Mouse (Mus musculus) B cell, adult 2 months (primary cell): ENCODE results near the gene Atp5j2.
"Not testable (repeated sequence)": the region's sequence is repeated elsewhere in the genome, so short reads cannot be mapped to it uniquely, and the experiment has no call there.

Experiments used
- DNase-seq, 2 experiments: peaks; one replicate each; pipeline ENCODE4 v3.0.0; 2022

The Atp5j2 gene

GRCm38 (mm10) chr5:145191962-145192361 lies at the start of gene Atp5j2:
Atp5j2 (minus strand) TSS chr5:145192062.
- no peak for DNase-seq

DNA sequence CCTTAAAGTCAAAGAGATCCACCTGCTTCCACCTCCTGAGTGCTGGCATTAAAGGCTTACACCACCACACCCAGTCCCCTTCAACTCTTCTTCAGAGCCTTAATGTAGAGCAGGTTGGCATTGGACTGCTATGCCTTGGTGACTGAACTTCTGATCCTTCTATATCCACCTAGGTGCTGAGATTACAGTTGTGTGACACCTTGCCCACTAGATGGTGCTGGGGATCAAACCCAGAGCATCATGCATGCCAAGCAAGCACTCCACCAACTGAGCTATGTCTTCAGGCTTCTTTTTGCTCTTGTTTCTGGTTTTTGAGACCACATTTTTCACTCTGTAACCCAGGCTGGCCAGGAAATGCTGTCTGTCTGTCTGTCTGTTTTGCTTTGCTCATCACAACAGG lies 42.8 kb upstream of the Atp5j2 start:
- DNase-seq, result peak; percentile 57 to 59

- no peak for DNase-seq
Observed at GRCm38 (mm10) chr5:145231893-145232411, 40.1 kb upstream of the Atp5j2 start.

DNA sequence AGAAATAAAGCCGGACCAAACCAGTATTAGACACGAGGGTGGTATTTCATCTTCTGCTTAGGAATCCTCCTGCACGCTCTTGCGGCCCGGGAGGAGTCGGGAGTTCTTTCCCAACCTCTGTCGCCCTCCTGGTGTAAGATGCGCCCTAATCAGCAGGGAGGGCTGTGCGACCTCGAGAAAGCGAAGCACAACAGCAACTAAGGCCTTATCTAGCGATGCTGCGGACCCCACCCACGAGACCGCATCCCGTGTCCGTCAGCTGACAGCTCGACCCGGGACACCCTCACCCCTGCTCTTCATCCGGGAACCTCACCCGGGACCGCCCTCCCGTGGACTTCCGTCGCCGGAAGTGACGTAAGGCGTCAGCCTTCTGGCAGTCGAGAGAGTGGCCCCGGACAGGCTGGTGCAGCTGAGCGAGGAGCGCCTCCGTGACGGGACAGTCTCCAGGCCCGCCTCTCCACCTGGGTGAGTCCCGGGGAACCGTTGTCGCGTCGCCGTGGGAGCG lies 39.6 kb upstream of the Atp5j2 start, which contains the start of gene Zfp655:
Gene Zfp655 (plus strand): TSS at position 349 of the 505 bp plus-strand sequence.
- DNase-seq, result peak; percentile 99

- DNase-seq, result no peak
Observed at GRCm38 (mm10) chr5:145230641-145231040, 38.8 kb upstream of the Atp5j2 start.

GRCm38 (mm10) chr5:145229283-145229682 lies 37.4 kb upstream of the Atp5j2 start:
- not testable (repeated sequence) for DNase-seq

DNA sequence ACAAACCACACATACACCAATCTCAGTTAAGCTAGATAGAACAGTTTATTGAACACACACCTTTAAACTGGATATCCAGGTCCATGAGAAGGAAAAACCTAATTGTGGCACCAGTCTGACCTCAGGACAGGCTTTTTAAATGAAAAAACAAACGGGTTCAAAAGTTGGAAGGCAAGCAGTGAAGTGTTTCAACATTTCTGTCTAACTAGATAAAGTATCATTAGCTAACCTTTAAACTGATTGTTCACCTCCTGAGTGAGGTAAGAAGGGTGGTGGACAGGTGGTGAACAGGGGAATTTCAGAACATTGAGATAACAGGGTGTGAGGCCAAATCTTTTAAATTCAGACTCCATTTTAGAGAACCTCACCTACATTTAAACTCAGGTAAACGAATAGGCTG lies 34.6 kb upstream of the Atp5j2 start:
- no peak for DNase-seq

- DNase-seq, result no peak
Observed at GRCm38 (mm10) chr5:145223395-145223794, 31.5 kb upstream of the Atp5j2 start.

- no peak for DNase-seq
Observed at GRCm38 (mm10) chr5:145222840-145223239, 31.0 kb upstream of the Atp5j2 start.

- no peak for DNase-seq
Observed at GRCm38 (mm10) chr5:145219981-145220380, 28.1 kb upstream of the Atp5j2 start.

- no peak for DNase-seq
Observed at GRCm38 (mm10) chr5:145218671-145219070, 26.8 kb upstream of the Atp5j2 start.

DNA sequence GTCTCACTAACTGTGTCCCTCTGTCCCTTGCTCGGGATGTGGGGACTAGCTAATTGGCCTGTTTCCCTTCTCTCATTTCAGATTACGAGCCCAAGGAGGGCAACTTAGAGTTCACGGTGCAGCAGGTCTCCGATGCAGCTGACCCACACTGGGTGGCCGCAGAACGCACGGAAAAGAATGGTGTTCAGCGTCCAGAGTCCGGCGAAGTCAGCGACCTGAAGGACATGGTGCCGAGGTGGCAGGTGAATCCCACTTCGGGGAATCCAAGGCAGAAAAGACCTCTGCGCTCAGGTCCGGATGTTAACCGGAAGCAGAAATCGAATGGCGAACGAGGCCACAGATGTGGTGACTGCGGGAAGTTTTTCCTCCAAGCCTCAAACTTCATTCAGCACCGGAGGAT lies 26.3 kb upstream of the Atp5j2 start:
- no peak for DNase-seq

DNA sequence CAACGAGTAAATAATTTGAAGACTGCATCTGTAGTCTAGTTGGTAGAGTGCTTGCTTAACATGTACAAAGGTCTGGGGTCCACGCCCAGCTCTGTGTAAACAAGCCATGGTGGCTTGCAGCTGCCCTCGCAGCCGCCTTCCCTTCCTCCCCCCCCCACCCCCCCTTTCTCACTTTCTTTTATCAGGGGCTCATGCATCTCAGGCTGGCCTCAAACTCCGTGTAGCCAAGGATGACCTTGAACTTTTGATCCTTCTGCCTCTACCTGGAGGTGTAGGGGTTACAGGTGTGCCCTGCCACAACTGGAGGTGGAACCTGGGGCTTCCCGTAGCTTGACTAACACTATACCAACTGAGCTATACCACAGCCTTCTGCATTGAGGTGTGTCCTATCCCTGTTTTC lies 25.9 kb upstream of the Atp5j2 start:
- no peak for DNase-seq

- no peak for DNase-seq
Observed at GRCm38 (mm10) chr5:145214679-145215078, 22.8 kb upstream of the Atp5j2 start.

GRCm38 (mm10) chr5:145213505-145213904 lies 21.6 kb upstream of the Atp5j2 start:
- DNase-seq, result no peak

DNA sequence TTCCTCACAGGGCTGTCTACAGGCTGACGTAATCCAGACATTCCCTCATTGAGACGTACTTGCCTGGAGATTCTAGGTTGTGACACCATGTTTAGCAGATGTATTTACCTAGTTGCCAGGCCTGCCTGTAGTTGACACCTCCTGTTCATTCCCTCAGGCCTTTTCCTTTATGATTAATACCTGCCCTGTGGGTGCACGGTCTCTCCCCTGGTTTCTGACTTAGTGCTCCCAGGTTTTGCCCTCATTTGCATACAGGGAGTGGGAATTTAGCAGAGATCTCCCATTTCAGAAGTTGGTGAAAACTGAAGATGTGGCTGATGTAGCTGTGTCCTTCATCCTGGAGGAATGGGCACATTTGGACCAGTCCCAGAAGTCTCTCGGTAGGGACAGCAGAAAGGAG lies 20.4 kb upstream of the Atp5j2 start:
- DNase-seq, result no peak

- no peak for DNase-seq
Observed at GRCm38 (mm10) chr5:145211340-145211739, 19.5 kb upstream of the Atp5j2 start.

GRCm38 (mm10) chr5:145208391-145208790 lies 16.5 kb upstream of the Atp5j2 start:
- DNase-seq, result not testable (repeated sequence)

DNA sequence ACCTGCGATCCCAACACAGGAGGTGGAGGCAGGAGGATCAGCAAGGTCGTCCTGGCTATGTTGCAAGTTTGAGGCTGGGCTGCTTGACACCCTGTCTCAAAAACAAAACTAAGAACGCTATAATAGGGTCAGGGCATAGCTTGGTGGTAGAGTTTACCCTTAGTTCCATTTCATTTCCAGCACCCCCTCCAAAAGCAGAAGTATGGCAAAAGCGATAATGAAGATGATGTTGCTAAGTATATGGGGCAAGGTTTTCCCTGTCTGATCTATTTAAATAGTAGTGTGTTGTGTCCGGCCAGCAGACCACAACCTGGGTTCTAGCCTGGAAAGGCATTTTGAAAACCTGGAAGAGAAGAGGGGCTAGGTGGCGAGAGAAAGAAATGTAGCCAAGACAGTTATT lies 16.1 kb upstream of the Atp5j2 start:
- no peak for DNase-seq

DNA sequence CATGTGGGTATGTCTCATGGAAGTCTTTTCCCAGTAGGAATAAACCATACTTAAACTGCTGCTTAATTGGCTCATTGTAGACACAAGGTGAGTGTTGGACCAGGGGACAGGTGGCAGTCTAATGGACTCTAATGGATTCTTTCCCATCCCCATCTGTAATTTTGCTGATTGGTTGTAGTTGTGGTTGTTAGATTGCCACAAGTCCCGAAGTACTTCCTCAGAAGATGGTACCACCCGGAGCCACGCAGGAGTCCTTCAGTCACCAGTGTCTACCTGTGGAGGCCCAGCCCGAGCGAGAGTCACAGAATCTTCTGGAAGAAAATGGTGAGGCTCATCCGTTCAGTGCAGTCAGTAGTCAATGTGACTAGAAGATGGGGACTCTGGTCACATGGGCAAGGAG lies 15.5 kb upstream of the Atp5j2 start:
- DNase-seq, result no peak

DNA sequence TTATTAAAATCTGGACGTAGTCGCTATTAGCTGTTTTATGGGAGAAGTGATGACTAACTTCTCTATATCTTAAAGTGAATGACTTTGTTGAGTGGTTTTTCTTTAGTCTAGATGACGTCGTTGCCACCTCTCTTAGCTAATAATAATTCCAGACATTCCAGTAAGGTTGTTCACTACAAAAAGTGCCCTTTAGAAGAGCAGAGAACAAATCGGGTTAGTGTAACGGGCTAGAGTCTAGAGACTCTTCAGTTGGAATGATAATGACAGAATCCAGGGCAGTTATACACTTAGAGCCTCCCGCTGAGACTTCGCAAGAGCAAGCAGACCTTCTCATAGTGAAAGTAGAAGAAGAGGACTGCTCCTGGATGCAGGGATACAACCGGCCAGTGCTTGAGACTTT lies 13.2 kb upstream of the Atp5j2 start:
- DNase-seq, result peak in 1 of 2 experiments; percentile 11

DNA sequence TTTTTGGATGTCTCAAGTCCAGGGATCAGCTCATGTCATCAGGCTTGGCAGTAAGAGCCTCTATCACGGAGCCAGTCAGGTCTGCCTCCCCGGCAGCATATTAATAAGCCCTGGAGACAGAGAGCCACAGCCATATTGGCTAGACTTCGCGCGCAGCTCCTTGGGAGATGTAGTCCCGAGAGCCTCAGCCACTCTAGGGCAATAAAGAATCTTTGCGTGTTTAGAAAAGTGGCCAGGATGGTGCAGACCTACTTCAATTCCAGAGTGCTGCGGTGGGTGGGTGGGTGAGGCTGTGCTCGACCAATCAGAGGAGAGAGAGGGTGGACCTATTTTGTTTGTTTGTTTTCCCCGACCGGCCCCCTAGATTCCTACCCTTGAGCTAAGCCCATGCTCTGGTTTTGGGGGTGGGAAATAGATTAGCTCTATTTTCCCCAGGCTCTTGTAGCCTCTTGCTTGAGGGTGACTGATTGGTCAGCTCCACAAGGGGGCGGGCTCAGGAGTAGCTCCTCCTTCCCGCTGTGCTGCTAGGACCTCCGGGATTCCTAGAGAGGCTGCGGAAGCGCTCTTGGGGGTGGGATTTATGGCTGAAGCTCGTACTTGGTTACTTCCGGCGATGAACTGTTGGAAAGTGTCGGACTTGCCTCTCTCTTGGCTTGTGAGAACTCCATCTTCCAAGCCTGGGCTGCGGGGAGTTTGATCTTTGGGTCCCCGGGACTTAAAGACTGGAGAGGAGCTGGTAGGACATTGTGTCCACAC lies 12.3 kb upstream of the Atp5j2 start, which contains the start of gene Zkscan5:
Gene Zkscan5 (plus strand): TSS at position 627 of the 756 bp plus-strand sequence.
- DNase-seq, result peak; percentile 95 to 97

- DNase-seq, result no peak
Observed at GRCm38 (mm10) chr5:145202446-145202845, 10.6 kb upstream of the Atp5j2 start.

DNA sequence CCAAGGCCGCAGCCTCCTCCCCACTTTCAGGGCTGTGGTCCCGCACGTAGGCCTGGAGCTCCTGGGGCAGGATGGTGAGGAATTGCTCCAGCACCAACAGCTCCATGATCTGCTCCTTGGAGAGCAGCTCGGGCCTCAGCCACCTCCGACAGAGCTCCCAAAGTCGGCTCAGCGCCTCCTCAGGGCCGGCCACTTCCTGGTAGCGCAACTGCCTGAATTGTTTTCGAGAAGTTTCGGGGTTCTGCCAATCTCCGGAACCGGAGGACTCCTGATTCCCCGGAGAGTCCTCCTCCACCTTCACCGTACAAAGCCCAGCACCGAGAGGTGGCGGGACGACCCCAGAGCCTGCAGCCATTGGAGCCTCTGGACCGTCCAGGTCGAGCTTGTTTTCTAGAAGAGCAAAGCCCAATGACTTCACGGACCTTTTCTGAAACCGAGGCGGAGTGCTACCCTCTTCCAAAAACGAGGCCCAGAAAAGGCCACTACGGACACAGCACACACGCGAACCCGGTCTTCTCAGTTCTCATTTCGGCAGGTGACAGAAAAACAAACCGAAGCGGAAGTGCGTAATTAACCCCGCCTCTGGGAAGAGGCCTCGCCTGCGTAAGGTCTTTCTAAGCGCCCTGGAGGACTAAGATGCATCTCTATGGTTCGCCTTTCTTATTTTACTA lies 9.6 kb upstream of the Atp5j2 start, which contains the start of gene Zkscan14:
Gene Zkscan14 (minus strand): TSS at position 548 of the 671 bp plus-strand sequence.
- peak; percentile 91 for DNase-seq
